Mouse (Mus musculus): Measurements from ENCODE around the gene Ppm1g. TPM values are rescaled to one million over a fixed set of nuclear protein-coding genes. Genes with fewer than 3 reads are reported as not detected.
"Not testable (repeated sequence)": the region's sequence is repeated elsewhere in the genome, so short reads cannot be mapped to it uniquely, and the experiment has no call there.

Ppm1g gene
- polyA plus RNA-seq, 1 experiment: 41.1 TPM

DNA sequence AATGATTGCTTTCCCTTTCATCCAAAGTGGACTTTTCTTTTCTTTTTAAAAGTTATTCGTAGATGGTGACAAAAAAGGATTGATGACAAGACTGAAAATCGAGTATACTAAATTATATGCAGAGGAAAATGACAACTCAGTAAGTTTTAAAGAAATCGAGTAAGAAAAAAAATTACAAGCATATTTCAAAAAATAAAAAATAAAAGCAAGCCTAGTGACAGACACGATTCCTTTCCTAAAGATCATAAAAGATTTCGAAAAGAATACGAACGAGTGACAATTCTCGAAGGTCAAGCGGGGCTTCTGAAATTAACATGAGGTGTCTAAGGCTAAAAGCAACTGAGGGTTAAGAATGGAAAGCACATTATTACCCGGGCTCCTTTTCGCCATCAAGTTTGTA, 1.0 kb downstream of the Ppm1g start:
- TF ChIP-seq POLR2A (IDR thresholded peaks at IDR 0.05; ENCODE audit: low read depth, low read length): no peak
- TF ChIP-seq CTCF (conservative IDR thresholded peaks at IDR 0.05; ENCODE audit: insufficient read depth, insufficient read length, low read depth, low read length): no peak
- no peaks in the 10 kb centered on the region for H3K4me1 ChIP-seq (ENCODE audit: control insufficient read depth, insufficient read depth, low read length)
- peak overlapping the region; percentile 3; the same call in 1 of the 2 replicates for H3K27ac ChIP-seq (ENCODE audit: insufficient read depth, low read depth, low read length)
- no peak for DNase-seq
- peak overlapping the region; percentile 93 for H3K4me3 ChIP-seq (ENCODE audit: insufficient read depth, low read depth, low read length)
- under 1% methylated on average over 11 of the region's 11 CpGs for WGBS
- H3K36me3 ChIP-seq (ENCODE audit: control insufficient read depth, insufficient read depth, low read length): no peaks in the 10 kb centered on the region
- no peaks in the 10 kb centered on the region for H3K27me3 ChIP-seq (replicated peaks; ENCODE audit: control insufficient read depth, insufficient read depth, low read length)

DNA sequence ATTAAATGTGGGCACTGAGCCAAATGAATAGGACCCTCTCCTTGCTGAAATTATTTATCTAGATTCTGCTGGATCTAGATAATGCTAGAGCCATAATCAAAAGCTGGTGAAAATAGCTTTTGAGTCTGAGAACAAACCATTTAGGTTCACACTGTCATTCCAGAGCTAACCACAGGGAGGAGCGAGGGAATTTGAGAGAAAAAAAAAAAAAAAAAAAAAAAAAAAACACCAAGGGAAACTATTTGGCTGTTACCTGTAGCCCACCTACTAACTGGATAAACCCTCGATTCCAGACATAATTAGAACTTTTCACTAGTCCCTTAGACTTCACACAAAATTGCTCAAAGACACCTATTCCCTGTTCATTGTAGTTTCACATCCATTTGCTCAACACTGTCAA, 1.4 kb downstream of the Ppm1g start:
- Histone ChIP-seq H3K27me3 (replicated peaks; ENCODE audit: control insufficient read depth, insufficient read depth, low read length) (no peaks in the 10 kb centered on the region), H3K4me3 (ENCODE audit: insufficient read depth, low read depth, low read length) (no peak overlapping the region), H3K4me1 (ENCODE audit: control insufficient read depth, insufficient read depth, low read length) (no peaks in the 10 kb centered on the region), H3K36me3 (ENCODE audit: control insufficient read depth, insufficient read depth, low read length) (no peaks in the 10 kb centered on the region), H3K27ac (ENCODE audit: insufficient read depth, low read depth, low read length) (no peak overlapping the region)
- peak; percentile 22 for DNase-seq
- WGBS: 2% methylated on average over 2 of the region's 2 CpGs
- TF ChIP-seq CTCF (conservative IDR thresholded peaks at IDR 0.05; ENCODE audit: insufficient read depth, insufficient read length, low read depth, low read length) (no peak), POLR2A (IDR thresholded peaks at IDR 0.05; ENCODE audit: low read depth, low read length) (no peak)

DNA sequence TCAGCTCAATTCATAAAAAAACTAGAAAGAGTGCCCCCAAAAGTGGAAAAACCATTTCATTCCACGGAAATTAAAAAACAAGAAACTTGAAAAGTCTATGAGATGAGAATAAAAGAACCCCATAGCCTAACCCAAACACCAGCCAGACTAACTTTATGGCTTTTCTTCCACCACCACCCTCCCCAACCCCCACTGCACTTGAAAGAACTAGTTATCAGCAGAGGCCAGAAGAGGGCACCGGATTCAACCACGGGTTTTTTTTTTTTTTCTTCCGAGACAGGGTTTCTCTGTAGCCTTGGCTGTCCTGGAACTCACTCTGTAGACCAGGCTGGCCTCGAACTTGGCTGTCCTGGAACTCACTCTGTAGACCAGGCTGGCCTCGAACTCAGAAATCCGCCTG, 2.2 kb downstream of the Ppm1g start:
- no peak for TF ChIP-seq CTCF (conservative IDR thresholded peaks at IDR 0.05; ENCODE audit: insufficient read depth, insufficient read length, low read depth, low read length)
- Histone ChIP-seq H3K36me3 (ENCODE audit: control insufficient read depth, insufficient read depth, low read length) (no peaks in the 10 kb centered on the region), H3K4me1 (ENCODE audit: control insufficient read depth, insufficient read depth, low read length) (no peaks in the 10 kb centered on the region), H3K4me3 (ENCODE audit: insufficient read depth, low read depth, low read length) (no peak overlapping the region), H3K27ac (ENCODE audit: insufficient read depth, low read depth, low read length) (no peak overlapping the region), H3K27me3 (replicated peaks; ENCODE audit: control insufficient read depth, insufficient read depth, low read length) (no peaks in the 10 kb centered on the region)
- no peak for DNase-seq
- 54% methylated on average over 7 of the region's 7 CpGs for WGBS

DNA sequence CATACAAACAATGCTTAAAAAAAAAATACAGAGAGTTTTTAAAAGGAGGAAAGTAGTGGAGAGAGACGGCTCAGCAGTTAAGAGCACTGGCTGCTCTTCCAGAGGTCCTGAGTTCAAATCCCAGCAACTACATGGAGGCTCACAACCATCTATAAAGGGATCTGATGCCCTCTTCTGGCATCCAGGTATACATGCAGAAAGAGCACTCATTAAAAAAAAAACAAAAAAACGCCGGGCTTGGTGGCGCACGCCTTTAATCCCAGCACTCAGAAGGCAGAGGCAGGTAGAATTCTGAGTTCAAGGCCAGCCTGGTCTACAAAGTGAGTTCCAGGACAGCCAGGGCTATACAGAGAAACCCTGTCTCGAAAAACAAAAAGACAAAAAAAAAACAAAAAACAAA, 3.9 kb downstream of the Ppm1g start:
- not testable (repeated sequence) for H3K4me1 ChIP-seq (ENCODE audit: control insufficient read depth, insufficient read depth, low read length); H3K4me3 ChIP-seq (ENCODE audit: insufficient read depth, low read depth, low read length); H3K36me3 ChIP-seq (ENCODE audit: control insufficient read depth, insufficient read depth, low read length); DNase-seq; H3K27me3 ChIP-seq (replicated peaks; ENCODE audit: control insufficient read depth, insufficient read depth, low read length); H3K27ac ChIP-seq (ENCODE audit: insufficient read depth, low read depth, low read length)
- WGBS: 84% methylated on average over 6 of the region's 6 CpGs

DNA sequence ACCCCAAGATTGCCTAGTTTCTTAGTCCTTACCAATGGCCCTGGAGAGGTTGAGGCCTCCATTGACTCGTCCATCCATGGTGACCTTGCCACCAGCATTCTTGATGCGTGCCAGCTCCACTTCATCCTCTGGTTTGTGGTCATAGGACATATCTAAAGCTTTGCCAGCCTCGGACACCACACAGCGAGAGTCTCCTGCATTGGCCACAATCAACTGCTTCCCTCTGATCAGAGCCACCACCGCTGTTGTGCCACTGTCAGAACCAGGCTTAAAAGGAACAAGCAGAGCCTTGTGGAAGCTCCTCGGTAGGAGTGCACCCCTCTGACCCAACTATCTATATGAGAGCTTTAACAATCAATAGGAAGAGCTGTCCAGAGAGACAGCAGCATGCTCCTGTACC, 16.1 kb downstream of the Ppm1g start:
- 91% methylated on average over 6 of the region's 6 CpGs for WGBS
- H3K4me3 ChIP-seq (ENCODE audit: insufficient read depth, low read depth, low read length): no peak overlapping the region
- no peaks in the 10 kb centered on the region; the same call in 1 of the 2 replicates for H3K4me1 ChIP-seq (ENCODE audit: control insufficient read depth, insufficient read depth, low read length)
- no peaks in the 10 kb centered on the region for H3K27me3 ChIP-seq (replicated peaks; ENCODE audit: control insufficient read depth, insufficient read depth, low read length)
- TF ChIP-seq POLR2A (IDR thresholded peaks at IDR 0.05; ENCODE audit: low read depth, low read length) (no peak), CTCF (conservative IDR thresholded peaks at IDR 0.05; ENCODE audit: insufficient read depth, insufficient read length, low read depth, low read length) (no peak)
- no peak for DNase-seq
- H3K36me3 ChIP-seq (ENCODE audit: control insufficient read depth, insufficient read depth, low read length): peaks cover 3% of the 10 kb centered on the region
- H3K27ac ChIP-seq (ENCODE audit: insufficient read depth, low read depth, low read length): no peak overlapping the region

DNA sequence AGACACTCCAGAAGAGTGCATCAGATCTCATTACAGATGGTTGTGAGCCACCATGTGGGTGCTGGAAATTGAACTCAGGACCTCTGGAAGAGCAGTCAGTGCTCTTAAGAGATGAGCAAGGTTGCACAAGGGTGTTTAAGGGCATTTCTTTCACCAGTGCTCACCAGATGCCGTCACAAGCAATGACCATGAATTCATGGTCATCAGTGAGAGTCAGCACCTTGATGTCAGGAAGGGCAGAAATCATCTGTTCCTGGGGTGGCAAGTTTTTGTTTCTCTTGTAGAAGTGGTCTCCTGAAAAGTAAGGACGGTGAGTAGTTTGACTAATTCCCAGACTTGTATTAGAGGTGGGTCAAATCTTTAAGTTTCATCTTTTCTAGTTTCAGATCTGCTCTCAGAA, 16.6 kb downstream of the Ppm1g start:
- 96% methylated on average over 2 of the region's 2 CpGs for WGBS
- DNase-seq: no peak
- Histone ChIP-seq H3K4me1 (ENCODE audit: control insufficient read depth, insufficient read depth, low read length) (no peaks in the 10 kb centered on the region; the same call in 1 of the 2 replicates), H3K27ac (ENCODE audit: insufficient read depth, low read depth, low read length) (no peak overlapping the region), H3K4me3 (ENCODE audit: insufficient read depth, low read depth, low read length) (no peak overlapping the region), H3K36me3 (ENCODE audit: control insufficient read depth, insufficient read depth, low read length) (peaks cover 3% of the 10 kb centered on the region), H3K27me3 (replicated peaks; ENCODE audit: control insufficient read depth, insufficient read depth, low read length) (no peaks in the 10 kb centered on the region)
- TF ChIP-seq POLR2A (IDR thresholded peaks at IDR 0.05; ENCODE audit: low read depth, low read length) (no peak), CTCF (conservative IDR thresholded peaks at IDR 0.05; ENCODE audit: insufficient read depth, insufficient read length, low read depth, low read length) (no peak)

DNA sequence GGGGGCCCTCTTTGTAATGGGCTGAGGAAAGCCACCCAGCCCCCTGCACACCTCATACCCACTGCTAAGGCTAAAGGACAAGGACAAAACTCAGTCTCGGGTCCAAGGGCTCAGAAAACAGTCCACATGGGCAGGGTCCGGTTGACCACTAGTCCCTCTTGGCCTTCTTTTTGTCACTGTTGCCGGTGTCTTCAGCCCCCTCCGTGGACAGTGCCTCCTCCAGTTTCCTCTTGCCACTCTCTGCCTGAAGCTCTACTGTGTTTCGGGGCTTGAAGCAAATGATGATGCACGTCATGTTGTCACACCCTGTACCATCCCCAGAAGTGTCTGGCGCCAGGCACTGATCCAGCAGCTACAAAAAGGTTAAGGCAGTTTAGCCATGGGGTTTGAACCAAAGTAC, 17.6 kb downstream of the Ppm1g start:
- peaks cover 5% of the 10 kb centered on the region for H3K36me3 ChIP-seq (ENCODE audit: control insufficient read depth, insufficient read depth, low read length)
- 0 out of 2 replicates have a peak overlapping the region, but pooled peaks have one; percentile 74 for H3K4me3 ChIP-seq (ENCODE audit: insufficient read depth, low read depth, low read length)
- H3K27me3 ChIP-seq (replicated peaks; ENCODE audit: control insufficient read depth, insufficient read depth, low read length): no peaks in the 10 kb centered on the region
- TF ChIP-seq CTCF (conservative IDR thresholded peaks at IDR 0.05; ENCODE audit: insufficient read depth, insufficient read length, low read depth, low read length): no peak
- no peak for TF ChIP-seq POLR2A (IDR thresholded peaks at IDR 0.05; ENCODE audit: low read depth, low read length)
- no peak for DNase-seq
- no peaks in the 10 kb centered on the region; the same call in 1 of the 2 replicates for H3K4me1 ChIP-seq (ENCODE audit: control insufficient read depth, insufficient read depth, low read length)
- H3K27ac ChIP-seq (ENCODE audit: insufficient read depth, low read depth, low read length): peak overlapping the region; percentile 80; the same call in 1 of the 2 replicates
- 89% methylated on average over 7 of the region's 7 CpGs for WGBS

Measured in kidney, adult 2 months (tissue).